Mouse (Mus musculus): Measurements from ENCODE around the gene Serpina1f. TPM values are rescaled to one million over a fixed set of nuclear protein-coding genes. Genes with fewer than 3 reads are reported as not detected.
"Not testable (repeated sequence)": the region's sequence is repeated elsewhere in the genome, so short reads cannot be mapped to it uniquely, and the experiment has no call there.

The Serpina1f gene
- polyA plus RNA-seq (2016; fragmentation: Nextera tagmentation; extraction: Ambion mirVana): not detected in 2 replicates

- H3K4me2 ChIP-seq (replicated peaks): no peak within 1 kb of the TSS
- H3K27me3 ChIP-seq: no peaks in the 10 kb centered on the region
- no peak within 1 kb of the TSS for H3K9ac ChIP-seq
- ATAC-seq (ENCODE audit: low FRiP score): no peak
- no peaks in the 10 kb centered on the region for H3K36me3 ChIP-seq
- H3K9me3 ChIP-seq (replicated peaks): no peaks in the 10 kb centered on the region
- 90% methylated on average over 8 of the region's 8 CpGs for WGBS
- H3K27ac ChIP-seq: no peak within 1 kb of the TSS
- no peak within 1 kb of the TSS for H3K4me3 ChIP-seq
- H3K4me1 ChIP-seq: no peaks in the 10 kb centered on the region
These were observed at the start of gene Serpina1f for GRCm38 (mm10) chr12:103695429-103695828. Gene Serpina1f (minus strand): TSS chr12:103695529.

- not testable (repeated sequence) for H3K9ac ChIP-seq; H3K36me3 ChIP-seq; H3K4me2 ChIP-seq (replicated peaks); H3K4me1 ChIP-seq; H3K27me3 ChIP-seq; H3K27ac ChIP-seq; H3K9me3 ChIP-seq (replicated peaks); ATAC-seq (ENCODE audit: low FRiP score); H3K4me3 ChIP-seq
- WGBS: 88% methylated on average over 6 of the region's 6 CpGs
These were observed 42.7 kb upstream of the Serpina1f start for GRCm38 (mm10) chr12:103737791-103738580.

GRCm38 (mm10) chr12:103735566-103735965 lies 40.2 kb upstream of the Serpina1f start:
- not testable (repeated sequence) for ATAC-seq (ENCODE audit: low FRiP score); H3K9ac ChIP-seq; H3K4me3 ChIP-seq; H3K4me2 ChIP-seq (replicated peaks); H3K27ac ChIP-seq; H3K27me3 ChIP-seq; H3K9me3 ChIP-seq (replicated peaks); H3K36me3 ChIP-seq; H3K4me1 ChIP-seq
- 80% methylated on average over 4 of the region's 4 CpGs for WGBS

GRCm38 (mm10) chr12:103735101-103735500 lies 39.8 kb upstream of the Serpina1f start:
- not testable (repeated sequence) for ATAC-seq (ENCODE audit: low FRiP score); H3K9ac ChIP-seq; H3K9me3 ChIP-seq (replicated peaks); H3K4me3 ChIP-seq; H3K36me3 ChIP-seq; H3K4me1 ChIP-seq; H3K4me2 ChIP-seq (replicated peaks); H3K27ac ChIP-seq; H3K27me3 ChIP-seq
- WGBS: 87% methylated on average over 4 of the region's 4 CpGs

GRCm38 (mm10) chr12:103711537-103711936 lies 16.2 kb upstream of the Serpina1f start:
- 75% methylated on average over 3 of the region's 3 CpGs for WGBS
- Histone ChIP-seq H3K36me3 (no peaks in the 10 kb centered on the region), H3K27me3 (no peaks in the 10 kb centered on the region), H3K4me2 (replicated peaks) (no peak overlapping the region), H3K4me1 (no peaks in the 10 kb centered on the region), H3K27ac (no peak overlapping the region), H3K4me3 (no peak overlapping the region), H3K9ac (no peak overlapping the region), H3K9me3 (replicated peaks) (0 out of 2 replicates have a peak, but pooled peaks cover 6% of the 10 kb centered on the region)
- ATAC-seq (ENCODE audit: low FRiP score): no peak

- Histone ChIP-seq H3K4me3 (no peak overlapping the region), H3K27ac (no peak overlapping the region), H3K9ac (no peak overlapping the region), H3K4me2 (replicated peaks) (no peak overlapping the region), H3K27me3 (no peaks in the 10 kb centered on the region), H3K36me3 (no peaks in the 10 kb centered on the region), H3K4me1 (no peaks in the 10 kb centered on the region), H3K9me3 (replicated peaks) (no peaks in the 10 kb centered on the region)
- WGBS: 61% methylated on average over 1 of the region's 1 CpGs
- no peak for ATAC-seq (ENCODE audit: low FRiP score)
These were observed 15.1 kb upstream of the Serpina1f start for GRCm38 (mm10) chr12:103710405-103710804.

- Histone ChIP-seq H3K36me3 (no peaks in the 10 kb centered on the region), H3K4me2 (replicated peaks) (no peak overlapping the region), H3K9ac (no peak overlapping the region), H3K27me3 (no peaks in the 10 kb centered on the region), H3K27ac (no peak overlapping the region), H3K4me1 (no peaks in the 10 kb centered on the region), H3K9me3 (replicated peaks) (no peaks in the 10 kb centered on the region), H3K4me3 (no peak overlapping the region)
- WGBS: 80% methylated on average over 4 of the region's 4 CpGs
- no peak for ATAC-seq (ENCODE audit: low FRiP score)
These were observed 10.8 kb upstream of the Serpina1f start for GRCm38 (mm10) chr12:103706113-103706512.

GRCm38 (mm10) chr12:103705547-103705946 lies 10.2 kb upstream of the Serpina1f start:
- 70% methylated on average over 2 of the region's 2 CpGs for whole genome bisulfite sequencing
- ATAC-seq (ENCODE audit: low FRiP score): no peak
- H3K4me3 ChIP-seq: no peak overlapping the region
- no peaks in the 10 kb centered on the region for H3K36me3 ChIP-seq
- no peak overlapping the region for H3K27ac ChIP-seq
- no peak overlapping the region for H3K9ac ChIP-seq
- H3K4me1 ChIP-seq: no peaks in the 10 kb centered on the region
- H3K9me3 ChIP-seq (replicated peaks): no peaks in the 10 kb centered on the region
- no peaks in the 10 kb centered on the region for H3K27me3 ChIP-seq
- H3K4me2 ChIP-seq (replicated peaks): no peak overlapping the region

- Histone ChIP-seq H3K4me1 (no peaks in the 10 kb centered on the region), H3K27ac (no peak overlapping the region), H3K36me3 (no peaks in the 10 kb centered on the region), H3K9me3 (replicated peaks) (no peaks in the 10 kb centered on the region), H3K9ac (no peak overlapping the region), H3K4me2 (replicated peaks) (no peak overlapping the region), H3K4me3 (no peak overlapping the region), H3K27me3 (no peaks in the 10 kb centered on the region)
- no peak for ATAC-seq (ENCODE audit: low FRiP score)
- 86% methylated on average over 4 of the region's 4 CpGs for WGBS
These were observed 4.9 kb upstream of the Serpina1f start for GRCm38 (mm10) chr12:103700144-103700750.

- Histone ChIP-seq H3K9me3 (replicated peaks) (no peaks in the 10 kb centered on the region), H3K4me2 (replicated peaks) (no peak overlapping the region), H3K36me3 (no peaks in the 10 kb centered on the region), H3K27ac (no peak overlapping the region), H3K9ac (no peak overlapping the region), H3K4me1 (0 out of 2 replicates have a peak, but pooled peaks cover 3% of the 10 kb centered on the region), H3K4me3 (no peak overlapping the region), H3K27me3 (no peaks in the 10 kb centered on the region)
- 59% methylated on average over 3 of the region's 3 CpGs for WGBS
- no peak for ATAC-seq (ENCODE audit: low FRiP score)
These were observed 7.0 kb downstream of the Serpina1f start for GRCm38 (mm10) chr12:103688221-103688814.

- H3K27ac ChIP-seq: no peak overlapping the region
- H3K9me3 ChIP-seq (replicated peaks): no peaks in the 10 kb centered on the region
- H3K36me3 ChIP-seq: no peaks in the 10 kb centered on the region
- ATAC-seq (ENCODE audit: low FRiP score): no peak
- H3K9ac ChIP-seq: no peak overlapping the region
- H3K27me3 ChIP-seq: no peaks in the 10 kb centered on the region
- H3K4me3 ChIP-seq: no peak overlapping the region
- no peak overlapping the region for H3K4me2 ChIP-seq (replicated peaks)
- WGBS: 58% methylated on average over 7 of the region's 7 CpGs
- 0 out of 2 replicates have a peak, but pooled peaks cover 3% of the 10 kb centered on the region for H3K4me1 ChIP-seq
These were observed 8.3 kb downstream of the Serpina1f start for GRCm38 (mm10) chr12:103687021-103687420.

- 81% methylated on average over 3 of the region's 3 CpGs for WGBS
- no peak overlapping the region for H3K4me2 ChIP-seq (replicated peaks)
- H3K4me1 ChIP-seq: 0 out of 2 replicates have a peak, but pooled peaks cover 3% of the 10 kb centered on the region
- no peak overlapping the region for H3K9ac ChIP-seq
- H3K4me3 ChIP-seq: no peak overlapping the region
- H3K27me3 ChIP-seq: no peaks in the 10 kb centered on the region
- ATAC-seq (ENCODE audit: low FRiP score): no peak
- no peaks in the 10 kb centered on the region for H3K9me3 ChIP-seq (replicated peaks)
- no peak overlapping the region for H3K27ac ChIP-seq
- H3K36me3 ChIP-seq: no peaks in the 10 kb centered on the region
These were observed 9.3 kb downstream of the Serpina1f start for GRCm38 (mm10) chr12:103686050-103686449.

Data from hindbrain, embryonic 12.5 days (tissue).